Mouse (Mus musculus): ENCODE results near the gene Nmb. TPM values are rescaled to one million over a fixed set of nuclear protein-coding genes. Genes with fewer than 3 reads are reported as not detected.

The Nmb gene
- total RNA-seq, 1 experiment = 17.4 TPM

DNA sequence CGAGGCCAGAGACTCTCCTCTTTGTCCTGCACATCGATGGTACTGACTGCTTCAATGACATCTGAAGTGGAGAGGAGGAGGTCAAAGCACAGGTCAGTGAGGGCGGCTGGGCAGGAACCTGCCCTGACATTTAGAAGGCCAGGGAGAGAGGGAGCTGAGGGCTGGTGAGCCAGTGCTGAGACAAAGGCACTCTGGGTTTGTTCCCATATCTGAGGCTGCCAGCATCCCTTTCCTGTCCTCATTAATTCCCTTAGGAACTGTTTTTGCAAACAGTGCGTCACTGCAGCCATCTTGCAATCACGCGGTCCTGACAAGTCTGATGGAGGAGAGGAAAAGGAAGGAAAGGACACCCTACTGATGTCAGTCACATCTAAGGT, 11.1 kb downstream of the Nmb start:
- peaks cover 2 to 4% of the 10 kb centered on the region in 2 experiments; a peak in 1 of 4 replicates for H3K4me1 ChIP-seq (ENCODE audit: control insufficient read depth in 2 of 2, insufficient read depth in 2 of 2, low read length in 2 of 2, poor library complexity in 1 of 2)
- peaks cover 63% of the 10 kb centered on the region for H3K36me3 ChIP-seq (ENCODE audit: control insufficient read depth, insufficient read depth, low read length, poor library complexity, severe bottlenecking)
- TF ChIP-seq ZC3H11A (IDR thresholded peaks at IDR 0.05; ENCODE audit: borderline replicate concordance, low read depth, low read length) (no peak), ZNF384 (IDR thresholded peaks at IDR 0.05; ENCODE audit: low read depth, low read length) (no peak), MAFK (IDR thresholded peaks at IDR 0.05; ENCODE audit: insufficient read depth, low read depth, low read length) (no peak), HCFC1 (IDR thresholded peaks at IDR 0.05; ENCODE audit: borderline replicate concordance, insufficient read depth, low read length) (no peak), CHD2 (IDR thresholded peaks at IDR 0.05; ENCODE audit: low read depth, low read length) (no peak)
- H3K27ac ChIP-seq (ENCODE audit: insufficient read depth, low read depth, low read length, poor library complexity, severe bottlenecking) = no peak overlapping the region
- no peaks in the 10 kb centered on the region for H3K9me3 ChIP-seq (ENCODE audit: control insufficient read depth, insufficient read depth, low read depth, low read length)
- in situ Hi-C loops (cut with MboI; ENCODE audit: low sequenced_read_pairs in 2 of 2, unreplicated experiment in 2 of 2) = no loop called here
- H3K4me3 ChIP-seq (ENCODE audit: insufficient read depth in 1 of 2, low read depth in 1 of 2, low read length in 2 of 2, poor library complexity in 1 of 2, severe bottlenecking in 1 of 2) = no peak overlapping the region
- DNase-seq (ENCODE audit: low read depth, low spot score) = no peak
- H3K9ac ChIP-seq (ENCODE audit: insufficient read depth, low read depth, low read length, poor library complexity, severe bottlenecking) = no peak overlapping the region

DNA sequence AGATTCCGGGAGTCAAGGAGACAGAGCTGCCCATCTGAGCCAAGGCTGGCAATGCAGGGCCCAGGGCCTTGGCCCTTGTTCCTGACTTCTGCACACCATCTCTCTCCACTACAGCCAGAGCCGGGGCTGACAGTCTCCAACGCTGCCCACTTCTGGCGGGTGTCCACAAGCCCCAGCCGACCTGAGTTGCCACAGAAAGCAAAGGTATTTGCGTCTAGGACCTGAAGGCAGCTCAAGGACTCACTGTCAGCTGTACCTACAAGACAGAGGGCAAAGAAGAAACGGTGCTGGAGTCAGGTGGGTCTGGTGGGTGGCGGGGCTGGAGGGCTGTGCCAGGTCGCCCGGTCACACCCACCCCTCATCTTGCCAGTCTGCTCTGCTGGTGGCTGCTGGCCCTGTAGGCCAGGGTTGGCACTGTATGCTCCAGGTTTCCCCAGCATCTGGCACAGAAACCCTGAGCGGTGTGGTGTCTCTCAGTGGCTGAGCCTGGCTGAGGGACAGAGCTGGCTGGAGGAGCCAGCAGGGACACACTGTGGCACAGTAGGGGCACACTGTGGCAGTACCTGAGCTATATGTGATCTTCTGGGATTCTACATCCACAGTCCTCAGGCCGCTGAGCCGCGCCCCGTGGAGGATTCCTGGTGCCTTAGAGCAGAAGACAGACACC, 11.7 kb downstream of the Nmb start:
- Histone ChIP-seq H3K27ac (ENCODE audit: insufficient read depth, low read depth, low read length, poor library complexity, severe bottlenecking) (no peak overlapping the region), H3K4me3 (ENCODE audit: insufficient read depth in 1 of 2, low read depth in 1 of 2, low read length in 2 of 2, poor library complexity in 1 of 2, severe bottlenecking in 1 of 2) (no peak overlapping the region), H3K9ac (ENCODE audit: insufficient read depth, low read depth, low read length, poor library complexity, severe bottlenecking) (no peak overlapping the region), H3K4me1 (ENCODE audit: control insufficient read depth in 2 of 2, insufficient read depth in 2 of 2, low read length in 2 of 2, poor library complexity in 1 of 2) (peaks cover 2 to 7% of the 10 kb centered on the region in 2 experiments; a peak in 1 of 4 replicates), H3K9me3 (ENCODE audit: control insufficient read depth, insufficient read depth, low read depth, low read length) (no peaks in the 10 kb centered on the region), H3K36me3 (ENCODE audit: control insufficient read depth, insufficient read depth, low read length, poor library complexity, severe bottlenecking) (peaks cover 59% of the 10 kb centered on the region)
- TF ChIP-seq CHD2 (IDR thresholded peaks at IDR 0.05; ENCODE audit: low read depth, low read length) (no peak), MAFK (IDR thresholded peaks at IDR 0.05; ENCODE audit: insufficient read depth, low read depth, low read length) (no peak), ZC3H11A (IDR thresholded peaks at IDR 0.05; ENCODE audit: borderline replicate concordance, low read depth, low read length) (no peak), HCFC1 (IDR thresholded peaks at IDR 0.05; ENCODE audit: borderline replicate concordance, insufficient read depth, low read length) (no peak), ZNF384 (IDR thresholded peaks at IDR 0.05; ENCODE audit: low read depth, low read length) (no peak)
- in situ Hi-C loops (cut with MboI; ENCODE audit: low sequenced_read_pairs in 2 of 2, unreplicated experiment in 2 of 2) = no loop called here
- DNase-seq (ENCODE audit: low read depth, low spot score) = no peak

DNA sequence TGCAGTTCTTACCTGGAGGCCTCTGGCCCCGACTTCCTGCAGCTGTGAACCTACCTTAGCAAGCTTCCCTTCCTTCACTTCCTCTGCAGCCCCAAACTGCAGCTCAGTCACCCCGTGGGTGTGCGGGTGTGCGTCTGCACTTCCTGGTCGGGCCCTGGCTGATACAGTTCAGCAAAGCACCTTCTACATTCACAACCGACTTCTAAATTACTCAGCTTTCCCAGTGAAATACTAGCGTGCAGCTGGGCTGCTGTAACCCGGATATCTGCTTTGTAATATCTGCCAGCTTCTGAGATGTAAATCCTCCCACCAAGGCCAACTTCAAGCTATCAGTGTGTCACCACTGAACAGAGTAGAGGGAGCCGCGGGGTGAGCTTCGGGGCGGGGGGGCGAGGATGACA, 15.0 kb downstream of the Nmb start:
- no peak for DNase-seq (ENCODE audit: low read depth, low spot score)
- peaks cover 2 to 7% of the 10 kb centered on the region in 2 experiments; a peak in 2 of 4 replicates for H3K4me1 ChIP-seq (ENCODE audit: control insufficient read depth in 2 of 2, insufficient read depth in 2 of 2, low read length in 2 of 2, poor library complexity in 1 of 2)
- no peak overlapping the region for H3K4me3 ChIP-seq (ENCODE audit: insufficient read depth in 1 of 2, low read depth in 1 of 2, low read length in 2 of 2, poor library complexity in 1 of 2, severe bottlenecking in 1 of 2)
- peaks cover 35% of the 10 kb centered on the region for H3K36me3 ChIP-seq (ENCODE audit: control insufficient read depth, insufficient read depth, low read length, poor library complexity, severe bottlenecking)
- H3K9ac ChIP-seq (ENCODE audit: insufficient read depth, low read depth, low read length, poor library complexity, severe bottlenecking) = no peak overlapping the region; the same call in 1 of the 2 replicates
- peak overlapping the region; percentile 74 for H3K27ac ChIP-seq (ENCODE audit: insufficient read depth, low read depth, low read length, poor library complexity, severe bottlenecking)
- in situ Hi-C loops (cut with MboI; ENCODE audit: low sequenced_read_pairs in 2 of 2, unreplicated experiment in 2 of 2) = loop anchor here in 1 of 2 experiments (10.0 kb wide), 2 partner anchors 175 to 265 kb away; no protein-coding TSS in a partner anchor
- H3K9me3 ChIP-seq (ENCODE audit: control insufficient read depth, insufficient read depth, low read depth, low read length) = no peaks in the 10 kb centered on the region
- TF ChIP-seq ZNF384 (IDR thresholded peaks at IDR 0.05; ENCODE audit: low read depth, low read length) = no peak
- TF ChIP-seq CHD2 (IDR thresholded peaks at IDR 0.05; ENCODE audit: low read depth, low read length) = no peak
- no peak for TF ChIP-seq HCFC1 (IDR thresholded peaks at IDR 0.05; ENCODE audit: borderline replicate concordance, insufficient read depth, low read length)
- no peak for TF ChIP-seq ZC3H11A (IDR thresholded peaks at IDR 0.05; ENCODE audit: borderline replicate concordance, low read depth, low read length)

DNA sequence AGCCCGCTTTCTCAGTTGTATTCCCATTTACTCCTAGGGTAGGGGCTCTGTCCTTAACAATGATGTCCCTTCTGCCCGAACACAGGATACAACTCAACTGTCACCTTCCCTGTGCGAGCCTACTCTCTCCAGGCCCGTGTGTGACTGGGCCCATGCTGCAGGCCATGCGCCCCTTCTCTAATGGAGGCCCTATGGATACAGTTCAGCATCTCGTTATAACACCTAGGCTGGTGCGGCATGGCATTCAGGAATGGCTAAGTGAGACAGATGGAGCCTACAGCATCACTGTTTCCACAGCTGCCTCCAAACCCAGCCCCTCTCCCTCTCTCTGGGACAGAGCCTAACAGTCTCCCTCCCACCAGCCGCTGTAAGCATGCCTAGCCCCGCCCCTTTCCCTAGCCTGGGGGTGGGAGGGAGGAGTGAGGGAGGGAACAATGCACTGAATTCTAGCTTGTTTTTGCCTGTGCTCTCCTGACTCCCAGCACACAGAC, 15.8 kb downstream of the Nmb start:
- H3K9me3 ChIP-seq (ENCODE audit: control insufficient read depth, insufficient read depth, low read depth, low read length) = no peaks in the 10 kb centered on the region
- peaks cover 31% of the 10 kb centered on the region for H3K36me3 ChIP-seq (ENCODE audit: control insufficient read depth, insufficient read depth, low read length, poor library complexity, severe bottlenecking)
- peak overlapping the region; percentile 20; the same call in 1 of the 2 replicates for H3K9ac ChIP-seq (ENCODE audit: insufficient read depth, low read depth, low read length, poor library complexity, severe bottlenecking)
- in situ Hi-C loops (cut with MboI; ENCODE audit: low sequenced_read_pairs in 2 of 2, unreplicated experiment in 2 of 2) = loop anchor here in 1 of 2 experiments (10.0 kb wide), 2 partner anchors 176 to 266 kb away; no protein-coding TSS in a partner anchor
- H3K27ac ChIP-seq (ENCODE audit: insufficient read depth, low read depth, low read length, poor library complexity, severe bottlenecking) = peak overlapping the region; percentile 46
- TF ChIP-seq ZNF384 (IDR thresholded peaks at IDR 0.05; ENCODE audit: low read depth, low read length) (no peak), ZC3H11A (IDR thresholded peaks at IDR 0.05; ENCODE audit: borderline replicate concordance, low read depth, low read length) (no peak), MAFK (IDR thresholded peaks at IDR 0.05; ENCODE audit: insufficient read depth, low read depth, low read length) (no peak), CHD2 (IDR thresholded peaks at IDR 0.05; ENCODE audit: low read depth, low read length) (no peak), HCFC1 (IDR thresholded peaks at IDR 0.05; ENCODE audit: borderline replicate concordance, insufficient read depth, low read length) (no peak)
- peaks cover 2 to 7% of the 10 kb centered on the region in 2 experiments; a peak in 2 of 4 replicates for H3K4me1 ChIP-seq (ENCODE audit: control insufficient read depth in 2 of 2, insufficient read depth in 2 of 2, low read length in 2 of 2, poor library complexity in 1 of 2)
- peak; percentile 94 for DNase-seq (ENCODE audit: low read depth, low spot score)
- peak overlapping the region in 1 of 2 experiments; percentile 43; a peak in 3 of 4 replicates for H3K4me3 ChIP-seq (ENCODE audit: insufficient read depth in 1 of 2, low read depth in 1 of 2, low read length in 2 of 2, poor library complexity in 1 of 2, severe bottlenecking in 1 of 2)
